Mouse (Mus musculus): Measurements from ENCODE around the gene Tmem106a. TPM values are rescaled to one million over a fixed set of nuclear protein-coding genes. Genes with fewer than 3 reads are reported as not detected.
A peak's percentile ranks its signal among the peaks of the same experiment; 100 is the strongest.
"Not testable (repeated sequence)": the region's sequence is repeated elsewhere in the genome, so short reads cannot be mapped to it uniquely, and the experiment has no call there.

The Tmem106a gene
- polyA plus RNA-seq, 1 experiment, result 1.0 TPM

GRCm38 (mm10) chr11:101640857-101641709 lies 59.0 kb downstream of the Tmem106a start:
- not testable (repeated sequence) for H3K27me3 ChIP-seq (ENCODE audit: control insufficient read depth, insufficient read depth, insufficient read length); H3K36me3 ChIP-seq (ENCODE audit: control insufficient read depth, insufficient read depth); H3ac ChIP-seq (ENCODE audit: control insufficient read depth, insufficient read length, low read depth); H3K79me2 ChIP-seq (ENCODE audit: control insufficient read depth, insufficient read depth); H3K79me3 ChIP-seq (ENCODE audit: low read depth); H3K4me3 ChIP-seq (ENCODE audit: insufficient read depth, poor library complexity, severe bottlenecking)
- peak; percentile 36 for TF ChIP-seq MAX (IDR thresholded peaks at IDR 0.05)

Other genes with a start within 250 kb of the Tmem106a start
- not detected for gene G6pc, start 214.7 kb upstream of the Tmem106a start, polyA plus RNA-seq (2012; fragmentation: generic; extraction: Trizol)
- 50.6 TPM for gene Aarsd1, start 164.6 kb upstream of the Tmem106a start, polyA plus RNA-seq (2012; fragmentation: generic; extraction: Trizol)
- 5.2 TPM for gene Gm27029, start 157.4 kb upstream of the Tmem106a start, polyA plus RNA-seq (2012; fragmentation: generic; extraction: Trizol)
- 10.4 TPM for gene Rundc1, start 157.2 kb upstream of the Tmem106a start, polyA plus RNA-seq (2012; fragmentation: generic; extraction: Trizol)
- gene Ptges3l, start 156.9 kb upstream of the Tmem106a start, polyA plus RNA-seq (2012; fragmentation: generic; extraction: Trizol), result 19.2 TPM
- 2,812 TPM for gene Rpl27, start 139.9 kb upstream of the Tmem106a start, polyA plus RNA-seq (2012; fragmentation: generic; extraction: Trizol)
- gene Ifi35, start 133.8 kb upstream of the Tmem106a start, polyA plus RNA-seq (2012; fragmentation: generic; extraction: Trizol), result 23.4 TPM
- 19.2 TPM for gene Rnd2, start 117.2 kb upstream of the Tmem106a start, polyA plus RNA-seq (2012; fragmentation: generic; extraction: Trizol)
- 306 TPM for gene Vat1, start 116.0 kb upstream of the Tmem106a start, polyA plus RNA-seq (2012; fragmentation: generic; extraction: Trizol)
- gene Brca1, start 30.3 kb upstream of the Tmem106a start, polyA plus RNA-seq (2012; fragmentation: generic; extraction: Trizol), result 5.2 TPM
- gene Nbr1, start 30.1 kb upstream of the Tmem106a start, polyA plus RNA-seq (2012; fragmentation: generic; extraction: Trizol), result 15.7 TPM
- not detected for gene Gm11634, start 17.0 kb downstream of the Tmem106a start, polyA plus RNA-seq (2012; fragmentation: generic; extraction: Trizol)
- gene Rdm1, start 45.0 kb downstream of the Tmem106a start, polyA plus RNA-seq (2012; fragmentation: generic; extraction: Trizol), result 9.5 TPM
- gene Arl4d, start 83.3 kb downstream of the Tmem106a start, polyA plus RNA-seq (2012; fragmentation: generic; extraction: Trizol), result 2.5 TPM
- gene Dhx8, start 150.7 kb downstream of the Tmem106a start, polyA plus RNA-seq (2012; fragmentation: generic; extraction: Trizol), result 17.1 TPM
- gene Etv4, start 203.1 kb downstream of the Tmem106a start, polyA plus RNA-seq (2012; fragmentation: generic; extraction: Trizol), result 67.5 TPM